Mouse (Mus musculus): ENCODE measurements around the gene Tekt2.

DNA sequence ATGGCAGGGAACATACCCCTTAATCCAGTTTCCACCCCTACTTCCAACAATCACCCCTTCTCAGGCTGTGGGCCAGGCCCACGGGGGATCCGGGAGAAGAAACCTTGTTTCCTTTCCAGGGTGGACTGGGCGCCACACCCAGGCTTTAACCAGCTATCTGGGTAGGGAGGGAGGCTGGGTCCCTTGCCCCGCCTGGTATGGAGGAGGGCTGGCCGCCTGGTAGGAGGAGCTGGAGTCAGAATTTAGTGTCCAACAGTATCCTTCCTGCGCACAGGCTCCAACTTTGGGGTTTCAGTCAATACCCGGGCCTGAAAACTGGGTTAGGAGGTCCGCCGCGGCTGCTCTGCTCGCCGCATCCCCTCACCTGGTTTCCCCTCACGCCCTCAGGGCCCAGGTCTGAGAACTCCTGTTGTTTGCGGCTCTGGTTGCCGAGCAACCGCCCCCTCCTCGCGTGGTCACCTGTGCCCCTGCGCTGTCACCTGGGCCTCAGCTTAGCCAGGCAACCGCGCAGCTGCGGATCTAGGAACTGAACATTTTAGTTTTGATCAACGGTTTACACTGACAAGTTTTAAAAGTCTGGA, at the start of gene Tekt2:
- TF ChIP-seq POLR2A (IDR thresholded peaks at IDR 0.05; ENCODE audit: borderline replicate concordance, extremely low read depth, low read depth, low read length) = no peak
- TF ChIP-seq CTCF (IDR thresholded peaks at IDR 0.05; ENCODE audit: insufficient read depth, low read length) = no peak
